Mouse (Mus musculus): ENCODE data around the gene Gp1bb.

DNA sequence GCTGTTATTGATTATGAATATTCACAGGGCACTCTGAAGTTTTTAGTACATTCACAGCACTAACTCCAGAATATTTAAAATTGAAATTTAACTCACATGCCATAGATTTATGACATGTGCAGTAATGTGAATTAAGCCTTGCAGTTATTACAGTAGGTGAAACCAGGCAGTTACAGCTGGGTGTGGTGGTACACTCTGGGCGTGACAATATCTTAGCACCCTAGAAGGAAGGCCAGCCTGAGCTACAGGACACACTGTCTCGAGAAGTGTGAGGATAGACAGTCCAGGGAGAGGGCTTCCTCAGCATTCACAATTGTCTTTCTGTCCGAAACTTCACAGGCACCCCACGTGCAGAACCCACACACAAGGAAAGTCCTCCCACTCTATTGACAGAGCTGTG is 22.3 kb upstream of the Gp1bb start:
- no peak for TF ChIP-seq CTCF (IDR thresholded peaks at IDR 0.05)
- no peak for TF ChIP-seq EP300 (IDR thresholded peaks at IDR 0.05)
